Mouse (Mus musculus) G1E (cell line): ENCODE results near the gene Pkd2l1. TPM values are rescaled to one million over a fixed set of nuclear protein-coding genes. Genes with fewer than 3 reads are reported as not detected.

Experiments used
- ATAC-seq: 2 replicates; pipeline ENCODE4 v1.8.0; 2016; ENCODE audit warnings: mild to moderate bottlenecking; ENCODE audit not compliant: insufficient number of reproducible peaks, poor library complexity, low FRiP score, severe bottlenecking; ENCODE audit errors: extremely low read depth
- DNase-seq: peaks from one replicate; pipeline ENCODE4 v3.0.0; 2012; ENCODE audit warnings: low spot score
- H3K27me3 ChIP-seq: 2 replicates; pipeline ENCODE4 v1.6.1; 2012; ENCODE audit warnings: mild to moderate bottlenecking, low read length, inconsistent platforms; ENCODE audit not compliant: insufficient read depth
- H3K36me3 ChIP-seq: replicated peaks from 2 replicates; pipeline ENCODE3; 2012; ENCODE audit warnings: mild to moderate bottlenecking, inconsistent platforms
- H3K4me1 ChIP-seq: 2 replicates; pipeline ENCODE4 v1.6.1; 2012; ENCODE audit warnings: low read depth, low read length, inconsistent platforms, mixed read lengths; ENCODE audit not compliant: insufficient read depth
- H3K4me3 ChIP-seq: 2 replicates; pipeline ENCODE4 v1.5.1; 2012; ENCODE audit warnings: low read depth, mild to moderate bottlenecking, inconsistent platforms, low read length, moderate library complexity, mixed read lengths
- H3K9me3 ChIP-seq: replicated peaks from 2 replicates; pipeline ENCODE4 v1.6.1; 2012; ENCODE audit warnings: inconsistent platforms
- CTCF ChIP-seq: IDR thresholded peaks from 2 replicates; pipeline ENCODE4 v1.5.1; 2012; ENCODE audit warnings: low read depth, low read length, inconsistent platforms, mixed read lengths
- GATA1 ChIP-seq: IDR thresholded peaks from 2 replicates; pipeline ENCODE4 v1.6.1; 2012; ENCODE audit warnings: borderline replicate concordance, low read length, inconsistent platforms, mixed read lengths
- GATA2 ChIP-seq: IDR thresholded peaks from 2 replicates; pipeline ENCODE4 v1.6.1; 2012; ENCODE audit warnings: low read depth, low read length, inconsistent platforms, borderline replicate concordance
- POLR2AphosphoS5 ChIP-seq: IDR thresholded peaks from 2 replicates; pipeline ENCODE4 v1.6.1; 2012; ENCODE audit warnings: low read depth, low read length, inconsistent platforms; ENCODE audit not compliant: insufficient replicate concordance
- TAL1 ChIP-seq: conservative IDR thresholded peaks from 2 replicates; pipeline ENCODE4 v1.6.1; 2012; ENCODE audit warnings: low read depth, low read length, inconsistent platforms, mixed read lengths
- polyA plus RNA-seq: library from polyadenylated mRNA; stranded (reverse); fragments of >175 nt; gene quantifications from 2 replicates; pipeline ENCODE4 v1.2.3, GENCODE M21; 2012
- total RNA-seq, 2 experiments: library from RNA; stranded (forward) in 1 of 2; stranded (reverse) in 1 of 2; fragments of 200-1000 nt in 1 of 2; fragments of >200 nt in 1 of 2; fragmentation: Nextera tagmentation in 1 of 2; gene quantifications; 2 replicates each; pipeline ENCODE4 v1.2.3; 2014 to 2017

Pkd2l1 gene
- total and polyA plus RNA-seq, 3 experiments: not detected

DNA sequence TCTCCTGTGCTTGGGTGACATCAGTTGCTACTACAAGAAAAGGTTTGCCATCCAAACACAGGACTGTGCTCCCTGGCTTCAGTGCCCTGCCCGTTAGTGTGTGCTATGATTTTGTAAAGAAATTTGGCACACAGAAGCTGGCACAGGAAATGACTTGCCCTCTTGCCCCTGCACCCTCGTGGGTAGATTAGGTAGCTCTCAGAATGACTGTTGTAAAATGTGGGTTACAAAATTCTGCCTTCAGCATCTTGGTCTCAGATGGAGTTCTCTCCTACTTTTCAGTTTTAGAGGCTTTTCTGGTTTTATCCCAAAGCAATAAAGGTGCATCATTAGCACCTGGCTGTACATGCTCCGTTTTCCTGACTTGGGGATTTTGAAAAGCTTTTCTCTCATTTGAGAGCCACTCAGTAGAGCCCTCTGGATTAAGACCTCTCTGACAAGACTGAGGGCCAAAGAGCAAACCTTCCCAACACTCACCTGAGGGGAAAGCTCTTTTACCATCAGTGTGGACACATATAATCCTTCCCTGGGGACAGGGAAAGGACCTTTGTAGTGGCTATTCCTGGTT is 25.8 kb upstream of the Pkd2l1 start:
- TF ChIP-seq GATA1 (no peak), GATA2 (no peak), CTCF (no peak)
- H3K4me1 ChIP-seq: peaks cover 20% of the 10 kb centered on the region
- no peaks in the 10 kb centered on the region for H3K9me3 ChIP-seq
- peaks cover 33% of the 10 kb centered on the region for H3K27me3 ChIP-seq
- DNase-seq (no peak), ATAC-seq (no peak)
- H3K36me3 ChIP-seq: no peaks in the 10 kb centered on the region
- H3K4me3 ChIP-seq: no peak overlapping the region

DNA sequence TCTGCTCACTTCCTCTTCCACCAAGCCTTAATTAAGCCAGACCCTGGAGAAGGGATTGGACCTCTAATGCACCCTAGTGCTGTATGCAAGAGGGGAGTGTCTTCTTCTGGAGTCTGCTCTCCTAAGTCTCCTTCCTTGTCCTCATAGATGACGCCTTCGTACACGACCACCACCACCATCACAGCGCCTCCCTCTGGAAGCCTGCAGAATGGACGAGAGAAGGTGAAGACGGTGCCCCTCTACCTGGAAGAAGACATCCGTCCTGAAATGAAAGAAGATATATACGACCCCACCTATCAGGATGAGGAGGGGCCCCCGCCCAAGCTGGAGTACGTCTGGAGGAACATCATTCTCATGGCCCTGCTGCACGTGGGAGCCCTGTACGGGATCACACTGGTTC is 23.0 kb upstream of the Pkd2l1 start:
- no peak for ATAC-seq

DNA sequence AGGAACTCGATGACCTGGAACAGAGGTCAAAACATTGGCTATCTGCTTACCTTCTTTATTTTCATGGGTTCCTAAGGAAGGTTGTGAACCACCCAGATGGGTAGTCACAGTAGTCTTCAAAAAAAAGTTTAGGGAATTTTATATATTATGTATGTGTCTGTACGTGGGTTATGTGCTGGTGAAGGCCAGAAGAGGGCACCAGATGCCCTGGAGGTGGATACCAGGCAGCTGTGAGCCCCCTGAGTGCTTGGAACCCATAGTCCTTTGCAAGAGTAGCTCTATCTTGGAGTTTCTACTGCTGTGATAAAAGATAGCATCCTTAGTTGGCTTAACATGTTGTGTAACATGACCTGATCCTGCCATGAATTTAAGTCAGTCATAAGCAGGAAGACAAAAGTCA is 14.8 kb upstream of the Pkd2l1 start:
- Histone ChIP-seq H3K9me3 (no peaks in the 10 kb centered on the region), H3K36me3 (no peaks in the 10 kb centered on the region), H3K4me1 (peaks cover 49% of the 10 kb centered on the region), H3K4me3 (no peak overlapping the region), H3K27me3 (peaks cover 25% of the 10 kb centered on the region)
- ATAC-seq (no peak), DNase-seq (no peak)
- no peak for TF ChIP-seq POLR2AphosphoS5
- TF ChIP-seq CTCF: no peak
- no peak for TF ChIP-seq GATA2
- TF ChIP-seq TAL1: no peak

More for the DNA sequence above, 23.0 kb upstream of the Pkd2l1 start:
- Histone ChIP-seq H3K27me3 (peaks cover 48% of the 10 kb centered on the region), H3K36me3 (no peaks in the 10 kb centered on the region), H3K4me1 (peaks cover 33% of the 10 kb centered on the region), H3K9me3 (no peaks in the 10 kb centered on the region), H3K4me3 (no peak overlapping the region)
- DNase-seq: no peak
- TF ChIP-seq CTCF: no peak
- no peak for TF ChIP-seq GATA2
- TF ChIP-seq GATA1: no peak
- no peak for TF ChIP-seq POLR2AphosphoS5
- no peak for TF ChIP-seq TAL1

DNA sequence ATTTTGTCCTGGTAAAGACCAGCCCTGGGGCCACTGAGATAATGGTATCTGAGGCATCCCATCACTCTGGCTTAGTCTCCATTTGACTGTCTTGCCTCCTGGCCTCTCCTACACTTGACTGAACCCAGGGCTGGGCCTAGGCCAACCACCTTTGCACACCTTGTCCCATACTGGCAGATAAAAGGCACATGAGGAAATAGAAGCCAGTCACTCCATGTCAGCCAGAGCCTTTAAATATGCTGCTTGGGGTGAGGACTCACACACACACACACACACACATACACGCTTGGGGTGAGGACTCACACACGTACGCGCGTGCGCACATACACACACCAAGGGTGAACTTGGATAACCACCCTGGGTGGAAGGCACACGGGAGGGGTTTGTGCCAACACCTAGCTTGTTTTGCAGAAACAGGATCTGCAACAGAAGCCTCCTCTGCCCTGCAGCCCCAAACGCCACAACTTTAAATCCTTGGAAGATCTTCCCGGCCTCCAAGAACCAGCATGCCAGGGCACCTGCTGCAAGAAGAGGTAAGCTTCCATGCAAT is 10.8 kb upstream of the Pkd2l1 start, which contains the start of gene Scd3:
TSS of gene Scd3 (plus strand) at position 255 of the 550 bp plus-strand sequence.
- TF ChIP-seq CTCF (no peak), GATA1 (no peak), GATA2 (no peak), POLR2AphosphoS5 (no peak), TAL1 (no peak)
- no peaks in the 10 kb centered on the region for H3K36me3 ChIP-seq
- H3K4me1 ChIP-seq: peaks cover 48% of the 10 kb centered on the region
- H3K4me3 ChIP-seq: no peak within 1 kb of the TSS
- H3K9me3 ChIP-seq: no peaks in the 10 kb centered on the region
- ATAC-seq (no peak), DNase-seq (no peak)
- H3K27me3 ChIP-seq: peaks cover under 1% of the 10 kb centered on the region; the same call in 1 of the 2 replicates

DNA sequence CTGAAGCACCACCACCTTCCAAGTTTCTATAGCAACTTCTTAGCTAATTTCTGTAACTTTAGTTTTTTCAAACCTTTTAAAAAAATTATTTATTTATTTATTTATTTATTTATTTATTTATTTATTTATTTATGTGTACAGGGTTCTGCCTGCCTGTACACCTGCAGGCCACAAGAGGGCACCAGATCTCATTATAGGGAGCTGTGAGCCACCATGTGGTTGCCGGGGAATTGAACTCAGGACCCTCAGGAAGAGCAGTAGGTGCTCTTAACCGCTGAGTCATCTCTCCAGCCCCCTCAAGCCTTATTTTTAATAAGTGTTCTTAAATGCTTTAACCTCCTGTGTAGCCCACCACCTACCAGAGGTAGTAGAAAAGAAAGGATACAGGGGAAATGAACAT is 6.7 kb upstream of the Pkd2l1 start:
- H3K9me3 ChIP-seq: no peaks in the 10 kb centered on the region
- H3K27me3 ChIP-seq: peaks cover 5% of the 10 kb centered on the region
- H3K4me3 ChIP-seq: no peak overlapping the region
- no peaks in the 10 kb centered on the region for H3K36me3 ChIP-seq
- no peak for TF ChIP-seq CTCF
- no peak for TF ChIP-seq GATA1
- no peak for TF ChIP-seq GATA2
- no peak for TF ChIP-seq POLR2AphosphoS5
- TF ChIP-seq TAL1: no peak
- no peak for ATAC-seq
- no peak for DNase-seq
- H3K4me1 ChIP-seq: peaks cover 67% of the 10 kb centered on the region

DNA sequence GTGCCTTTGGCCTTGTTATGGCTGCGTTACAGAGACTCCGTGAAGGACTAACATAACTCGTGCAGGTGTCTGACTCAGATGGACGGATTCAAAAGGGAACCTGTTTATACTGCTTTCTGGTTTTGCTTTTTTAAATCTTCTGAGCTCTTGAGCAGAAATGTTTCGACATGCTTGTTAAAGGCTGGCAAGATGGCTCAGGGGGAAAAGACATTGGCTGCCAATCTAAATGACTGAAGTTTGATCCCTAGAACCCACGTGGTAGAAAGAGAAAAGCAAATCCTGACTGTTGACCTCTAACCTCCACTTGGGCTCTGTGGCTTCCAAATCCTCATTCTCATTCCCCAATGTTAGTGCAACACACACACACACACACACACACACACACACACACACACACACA is 6.3 kb upstream of the Pkd2l1 start:
- TF ChIP-seq GATA1 (no peak), POLR2AphosphoS5 (no peak), GATA2 (no peak), CTCF (no peak), TAL1 (no peak)
- H3K4me1 ChIP-seq: peaks cover 67% of the 10 kb centered on the region
- no peak overlapping the region for H3K4me3 ChIP-seq
- H3K9me3 ChIP-seq: no peaks in the 10 kb centered on the region
- DNase-seq: no peak
- peaks cover 10% of the 10 kb centered on the region for H3K27me3 ChIP-seq
- ATAC-seq: no peak
- H3K36me3 ChIP-seq: no peaks in the 10 kb centered on the region
